Mouse (Mus musculus): ENCODE data around the gene Chac1.

GRCm38 (mm10) chr2:119356805-119357204, 5.8 kb downstream of the Chac1 start:
- TF ChIP-seq CTCF (IDR thresholded peaks at IDR 0.05; ENCODE audit: low read depth): no peak
- no peak for TF ChIP-seq EP300 (IDR thresholded peaks at IDR 0.05; ENCODE audit: low read depth)
